In the genomic region with DNA sequence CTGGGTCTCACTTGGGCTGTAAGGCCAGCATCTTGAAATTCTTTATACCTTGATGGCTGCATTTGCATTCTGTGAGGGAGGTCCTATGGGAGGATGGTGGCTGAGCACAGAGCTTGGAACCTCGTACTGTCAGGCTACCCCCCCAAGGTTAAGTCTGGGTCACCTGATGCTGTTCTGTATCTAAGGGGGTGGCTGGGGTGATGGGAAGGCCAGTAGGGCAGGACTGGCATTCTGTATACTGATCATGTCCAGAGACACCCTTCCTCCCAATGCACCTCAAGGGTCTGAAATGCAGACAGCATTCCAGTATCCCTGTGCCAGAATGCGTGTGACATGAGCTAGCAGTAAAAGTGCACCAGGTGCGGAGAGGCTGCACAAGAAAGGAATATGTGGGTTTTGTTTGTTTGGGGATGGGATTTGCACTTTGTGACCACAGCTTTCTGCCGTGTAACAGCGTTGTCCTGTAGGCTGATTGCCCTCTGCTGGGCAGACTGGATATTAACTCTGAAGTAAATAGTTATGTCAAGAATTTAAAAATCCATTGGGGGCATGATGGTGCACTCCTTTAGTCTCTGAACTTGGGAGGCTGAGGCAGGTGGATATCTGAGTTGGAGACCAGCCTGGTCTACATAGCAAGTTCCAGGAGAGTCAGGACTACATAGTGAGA, we compare ENCODE assay signal across 8 mouse cellular contexts. TPM values are rescaled to one million over a fixed set of nuclear protein-coding genes. Genes with fewer than 3 reads are reported as not detected.
DNase-seq lines count a peak whose midpoint lies in the region; TF ChIP-seq lines count a peak whose summit lies in the region.

No protein-coding gene starts in this region.

- TF ChIP-seq CTCF in left cerebral cortex, adult 2 months (IDR thresholded peaks at IDR 0.05) = peak; percentile 66
- TF ChIP-seq CTCF in bone marrow, adult 2 months (IDR thresholded peaks at IDR 0.05; ENCODE audit: control insufficient read depth, insufficient read depth, low read length) = peak; percentile 38

- H3K27ac ChIP-seq in left cerebral cortex, adult 2 months = no peak overlapping the region
- no peak overlapping the region for H3K27ac ChIP-seq in bone marrow, adult 2 months (ENCODE audit: control insufficient read depth, insufficient read depth, low read depth, low read length, poor library complexity)

- H3K4me1 ChIP-seq in bone marrow, adult 2 months (ENCODE audit: control insufficient read depth, insufficient read depth, low read length) = no peaks in the 10 kb centered on the region

- WGBS in bone marrow, adult 2 months = 18% methylated on average over 5 of the region's 5 CpGs

- H3K4me3 ChIP-seq in left cerebral cortex, adult 2 months = no peak overlapping the region
- H3K4me3 ChIP-seq in bone marrow, adult 2 months (replicated peaks; ENCODE audit: control insufficient read depth, low read depth, low read length) = no peak overlapping the region

- DNase-seq in adrenal gland, adult 2 months = peak; percentile 33
- no peak for DNase-seq in adrenal gland, adult 8-10 months
- no peak for DNase-seq in left cerebral cortex, adult 2 months (ENCODE audit: extremely low spot score in 1 of 2, low spot score in 2 of 2)
- DNase-seq in left cerebral cortex, postnatal 36 days (ENCODE audit: low spot score in 2 of 2) = no peak
- DNase-seq in kidney, postnatal 4 days = peak; percentile 35 to 45
- DNase-seq in Muller cell, postnatal 12 days (ENCODE audit: inconsistent ontology term) = no peak
- no peak for DNase-seq in ovary, adult 18-20 months (ENCODE audit: low spot score)

- intact Hi-C loops in left cerebral cortex, adult 2 months (cut with DNase I) = loop anchor here (5.0 to 10.0 kb wide), 3 partner anchors 43 to 543 kb away; partner anchors contain the start of gene Flt3
- intact Hi-C loops in left cerebral cortex, postnatal 36 days (cut with DNase I) = loop anchor here (10.0 kb wide), 2 partner anchors 360 to 520 kb away; no protein-coding TSS in a partner anchor

- TF ChIP-seq POLR2A in bone marrow, adult 2 months (IDR thresholded peaks at IDR 0.05; ENCODE audit: borderline replicate concordance, control insufficient read depth, low read depth, low read length) = no peak

RNA-seq across cellular contexts. Expression of gene Mtus2, which starts 12.0 kb away (rescaled TPM):
- 1 to 10 TPM; 2.7 to 3.6 TPM for total RNA-seq in adrenal gland, adult 2 months (2021)
- polyA plus RNA-seq in adrenal gland, adult 2 months (2012; rRNA removed) = 5.9 and 7.7 TPM in 2 replicates
- 1 to 10 TPM; 3.2 to 4.7 (median 3.8) TPM for total RNA-seq in adrenal gland, adult 8-10 months (2022)
- 10 to 100 TPM; 38.4 to 42.0 TPM for total RNA-seq in left cerebral cortex, adult 2 months (2021)
- total RNA-seq in left cerebral cortex, postnatal 36 days (2021) = 10 to 100 TPM; 39.9 to 41.4 TPM
- polyA plus RNA-seq in bone marrow, adult 2 months (2011; ENCODE audit: insufficient read depth, insufficient read length, low replicate concordance, missing spikeins) = not detected in 2 replicates

RNA-seq across cellular contexts. Expression of gene Slc46a3, which starts 50.5 kb away (rescaled TPM):
- total RNA-seq in adrenal gland, adult 2 months (2021) = 10 to 100 TPM; 17.1 to 19.8 TPM
- 49.2 and 55.1 TPM in 2 replicates for polyA plus RNA-seq in adrenal gland, adult 2 months (2012; rRNA removed)
- total RNA-seq in adrenal gland, adult 8-10 months (2022) = 10 to 100 TPM; 15.2 to 32.1 (median 26.2) TPM
- total RNA-seq in left cerebral cortex, adult 2 months (2021) = 1 to 10 TPM; 5.5 to 8.8 TPM
- 1 to 10 TPM; 7.4 to 7.6 TPM for total RNA-seq in left cerebral cortex, postnatal 36 days (2021)
- polyA plus RNA-seq in bone marrow, adult 2 months (2011; ENCODE audit: insufficient read depth, insufficient read length, low replicate concordance, missing spikeins) = 13.1 and 22.2 TPM in 2 replicates

Comparison
In these comparisons a context has a peak if more than half of its experiments do, and no peak if none do; other contexts are left out.
1. DNase-seq: peak in adrenal gland, adult 2 months (single experiment) and kidney, postnatal 4 days (2 of 2); none in adrenal gland, adult 8-10 months (single experiment), left cerebral cortex, adult 2 months (0 of 2), left cerebral cortex, postnatal 36 days (0 of 2), Muller cell, postnatal 12 days (single experiment) and ovary, adult 18-20 months (single experiment).
2. RNA of gene Mtus2, which starts 12.0 kb away (total RNA-seq): 38.4 to 42.0 TPM in left cerebral cortex, adult 2 months and 39.9 to 41.4 TPM in left cerebral cortex, postnatal 36 days; 3.2 to 4.7 TPM in adrenal gland, adult 8-10 months and 2.7 to 3.6 TPM in adrenal gland, adult 2 months; every median in the first group is over 4 times any median in the second.